Comparison of ENCODE assay signal across 1 mouse cellular context in genomic region chr13:94119309-94119708, GRCm38 (mm10).
A peak's percentile ranks its signal among the peaks of the same experiment; 100 is the strongest.
TF ChIP-seq lines count a peak whose summit lies in the region.

No protein-coding gene starts in this region.

TF ChIP-seq in MEL, 35 proteins besides CTCF, POLR2A, EP300 and RAD21 (continued from another document):
- peak; percentile 56; the same call in 1 of the 2 replicates for TF ChIP-seq MYC (IDR thresholded peaks at IDR 0.05; ENCODE audit: low read depth, low read length)
- TF ChIP-seq MAFK (IDR thresholded peaks at IDR 0.05; ENCODE audit: borderline replicate concordance, low read depth, low read length), result peak; percentile 57; the same call in 1 of the 2 replicates
- TF ChIP-seq JUND (IDR thresholded peaks at IDR 0.05; ENCODE audit: low read depth, low read length), result no peak
- peak; percentile 99 for TF ChIP-seq MEF2A (IDR thresholded peaks at IDR 0.05; ENCODE audit: extremely low read depth, insufficient replicate concordance, low read depth, low read length, poor library complexity, severe bottlenecking)
- TF ChIP-seq USF1 (IDR thresholded peaks at IDR 0.05; ENCODE audit: low read depth, low read length), result no peak
- TF ChIP-seq GATA1 (IDR thresholded peaks at IDR 0.05; ENCODE audit: low read depth, low read length), result peak; percentile 94
- TF ChIP-seq CHD2 (IDR thresholded peaks at IDR 0.05; ENCODE audit: low read length), result no peak
- TF ChIP-seq ZKSCAN1 (IDR thresholded peaks at IDR 0.05; ENCODE audit: low read depth, low read length), result no peak
- peak; percentile 69 for TF ChIP-seq SIN3A (IDR thresholded peaks at IDR 0.05; ENCODE audit: low read length)
- no peak for TF ChIP-seq NELFE (IDR thresholded peaks at IDR 0.05; ENCODE audit: low read depth, low read length)
- TF ChIP-seq TCF12 (IDR thresholded peaks at IDR 0.05; ENCODE audit: low read depth, low read length), result peak; percentile 95
- TF ChIP-seq ZC3H11A (IDR thresholded peaks at IDR 0.05; ENCODE audit: low read depth, low read length), result no peak
- peak; percentile 44; the same call in 1 of the 2 replicates for TF ChIP-seq MXI1 (IDR thresholded peaks at IDR 0.05; ENCODE audit: low read depth, low read length)
- TF ChIP-seq TBP (IDR thresholded peaks at IDR 0.05; ENCODE audit: low read depth, low read length), result no peak
- no peak for TF ChIP-seq POLR2AphosphoS5 (IDR thresholded peaks at IDR 0.05; ENCODE audit: borderline replicate concordance, low read depth, low read length)
- no peak for TF ChIP-seq MAZ (IDR thresholded peaks at IDR 0.05; ENCODE audit: low read depth, low read length)
